Mouse (Mus musculus): ENCODE data around the gene Rasip1. TPM values are rescaled to one million over a fixed set of nuclear protein-coding genes. Genes with fewer than 3 reads are reported as not detected.

Rasip1 gene
- polyA plus RNA-seq, 1 experiment from 2014 or later: 6.8 TPM

GRCm38 (mm10) chr7:45628364-45629294 is 1.3 kb downstream of the Rasip1 start:
- 1% methylated on average over 105 of the region's 105 CpGs for WGBS

DNA sequence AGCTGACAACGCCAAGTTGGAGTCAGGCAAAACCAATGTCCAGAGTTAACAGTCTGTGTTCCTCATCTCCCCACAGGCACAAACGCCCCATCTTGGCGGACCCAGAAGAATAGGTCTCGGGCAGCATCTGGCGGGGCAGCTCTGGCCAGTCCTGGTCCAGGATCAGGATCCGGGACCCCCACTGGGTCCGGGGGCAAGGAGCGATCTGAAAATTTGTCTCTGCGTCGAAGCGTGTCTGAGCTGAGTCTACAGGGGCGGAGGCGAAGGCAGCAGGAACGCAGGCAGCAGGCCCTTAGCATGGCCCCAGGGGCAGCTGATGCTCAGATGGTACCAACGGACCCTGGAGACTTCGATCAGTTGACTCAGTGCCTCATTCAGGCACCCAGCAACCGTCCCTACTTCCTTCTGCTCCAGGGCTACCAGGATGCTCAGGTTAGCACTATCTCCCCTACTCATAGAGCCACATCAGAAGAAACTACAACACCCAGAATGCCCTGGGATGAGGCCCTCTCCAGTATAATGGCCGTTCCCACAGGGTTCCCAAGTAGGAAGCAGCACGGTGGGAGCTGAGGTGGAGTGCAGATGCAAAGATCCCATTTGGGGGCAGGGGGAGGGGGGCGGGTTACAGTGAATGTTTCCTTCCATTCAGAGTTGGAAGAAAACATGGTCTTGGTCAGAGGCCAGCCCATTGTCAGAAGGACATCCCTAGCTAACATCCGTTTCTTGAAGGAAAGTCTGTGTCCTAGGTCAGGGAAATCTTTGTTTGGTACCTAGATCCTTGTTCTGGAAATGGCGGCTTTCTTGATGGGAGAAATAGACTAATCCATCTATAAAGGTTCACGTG is 3.0 kb downstream of the Rasip1 start:
- WGBS: 72% methylated on average over 23 of the region's 23 CpGs
- Histone ChIP-seq H3K27me3 (replicated peaks; ENCODE audit: low read depth, poor library complexity, severe bottlenecking) (peaks cover 86% of the 10 kb centered on the region), H3K4me3 (0 out of 2 replicates have a peak overlapping the region, but pooled peaks have one; percentile 11), H3K4me1 (peaks cover 23% of the 10 kb centered on the region), H3K36me3 (replicated peaks) (no peaks in the 10 kb centered on the region), H3K9me3 (no peaks in the 10 kb centered on the region), H3K27ac (replicated peaks) (no peak overlapping the region)
- DNase-seq (ENCODE audit: low spot score): no peak

More at GRCm38 (mm10) chr7:45628364-45629294, 1.3 kb downstream of the Rasip1 start:
- DNase-seq (ENCODE audit: low spot score): peak; percentile 91
- no peaks in the 10 kb centered on the region for H3K36me3 ChIP-seq (replicated peaks)
- peaks cover 19% of the 10 kb centered on the region for H3K4me1 ChIP-seq
- H3K27me3 ChIP-seq (replicated peaks; ENCODE audit: low read depth, poor library complexity, severe bottlenecking): peaks cover 91% of the 10 kb centered on the region
- H3K4me3 ChIP-seq: peak overlapping the region; percentile 72
- peak overlapping the region; percentile 86 for H3K27ac ChIP-seq (replicated peaks)
- H3K9me3 ChIP-seq: no peaks in the 10 kb centered on the region

DNA sequence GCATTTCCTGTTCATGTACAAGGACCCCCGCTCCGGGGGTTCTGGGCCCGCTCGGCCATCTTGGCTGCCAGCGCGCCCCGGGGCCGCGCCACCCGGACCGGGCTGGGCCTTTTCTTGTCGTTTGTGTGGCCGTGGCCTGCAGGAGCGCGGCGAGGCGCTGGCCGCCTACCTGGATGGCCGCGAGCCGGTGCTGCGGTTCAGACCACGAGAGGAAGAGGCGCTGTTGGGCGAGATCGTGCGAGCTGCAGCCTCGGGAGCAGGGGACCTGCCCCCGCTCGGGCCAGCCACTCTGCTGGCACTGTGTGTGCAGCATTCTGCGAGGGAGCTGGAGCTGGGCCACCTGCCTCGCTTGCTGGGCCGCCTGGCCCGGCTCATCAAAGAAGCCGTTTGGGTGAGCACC is 5.2 kb downstream of the Rasip1 start:
- Histone ChIP-seq H3K4me3 (peak overlapping the region; percentile 52), H3K27ac (replicated peaks) (peak overlapping the region; percentile 80), H3K9me3 (peaks cover 7% of the 10 kb centered on the region; the same call in 1 of the 2 replicates), H3K4me1 (peaks cover 25% of the 10 kb centered on the region), H3K27me3 (replicated peaks; ENCODE audit: low read depth, poor library complexity, severe bottlenecking) (peaks cover 64% of the 10 kb centered on the region), H3K36me3 (replicated peaks) (peaks cover 14% of the 10 kb centered on the region)
- DNase-seq (ENCODE audit: low spot score): peak; percentile 69
- WGBS: 18% methylated on average over 35 of the region's 35 CpGs

- no peak overlapping the region for H3K4me3 ChIP-seq
- H3K27ac ChIP-seq (replicated peaks): no peak overlapping the region
- DNase-seq (ENCODE audit: low spot score): no peak
- H3K27me3 ChIP-seq (replicated peaks; ENCODE audit: low read depth, poor library complexity, severe bottlenecking): peaks cover 48% of the 10 kb centered on the region
- WGBS: 90% methylated on average over 11 of the region's 11 CpGs
- H3K4me1 ChIP-seq: peaks cover 36% of the 10 kb centered on the region
- peaks cover 7% of the 10 kb centered on the region; the same call in 1 of the 2 replicates for H3K9me3 ChIP-seq
- H3K36me3 ChIP-seq (replicated peaks): peaks cover 14% of the 10 kb centered on the region
Observed at GRCm38 (mm10) chr7:45634946-45635681, 7.8 kb downstream of the Rasip1 start.

- DNase-seq (ENCODE audit: low spot score): no peak
- peaks cover 48% of the 10 kb centered on the region for H3K27me3 ChIP-seq (replicated peaks; ENCODE audit: low read depth, poor library complexity, severe bottlenecking)
Observed at GRCm38 (mm10) chr7:45635711-45636688, 8.7 kb downstream of the Rasip1 start.

DNA sequence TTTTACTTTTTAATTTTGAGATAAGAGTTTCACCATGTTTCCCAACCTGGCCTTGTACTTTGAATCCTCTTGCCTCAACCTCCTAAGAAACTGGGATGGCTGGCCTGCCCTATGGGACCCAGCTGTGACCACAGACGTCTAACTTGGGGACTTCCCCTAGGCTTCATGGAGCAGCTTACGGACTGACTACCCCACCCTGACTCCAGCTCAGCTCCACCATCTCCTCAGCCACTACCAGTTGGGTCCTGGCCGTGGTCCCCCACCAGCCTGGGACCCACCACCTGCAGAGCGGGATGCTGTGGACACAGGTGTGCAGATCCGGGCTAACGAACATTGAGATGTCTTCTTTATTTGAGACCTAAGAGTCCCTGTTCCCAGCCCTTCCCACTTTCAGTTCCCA is 10.4 kb downstream of the Rasip1 start:
- H3K27me3 ChIP-seq (replicated peaks; ENCODE audit: low read depth, poor library complexity, severe bottlenecking): peaks cover 38% of the 10 kb centered on the region
- no peak overlapping the region for H3K27ac ChIP-seq (replicated peaks)
- H3K4me1 ChIP-seq: peaks cover 54% of the 10 kb centered on the region
- DNase-seq (ENCODE audit: low spot score): no peak
- WGBS: 95% methylated on average over 6 of the region's 6 CpGs
- peaks cover 7% of the 10 kb centered on the region; the same call in 1 of the 2 replicates for H3K9me3 ChIP-seq
- H3K36me3 ChIP-seq (replicated peaks): peaks cover 14% of the 10 kb centered on the region
- H3K4me3 ChIP-seq: peak overlapping the region; percentile 49

More at GRCm38 (mm10) chr7:45635711-45636688, 8.7 kb downstream of the Rasip1 start:
- Histone ChIP-seq H3K27ac (replicated peaks) (no peak overlapping the region), H3K36me3 (replicated peaks) (peaks cover 14% of the 10 kb centered on the region), H3K4me1 (peaks cover 44% of the 10 kb centered on the region), H3K4me3 (no peak overlapping the region), H3K9me3 (peaks cover 7% of the 10 kb centered on the region; the same call in 1 of the 2 replicates)
- WGBS: 83% methylated on average over 15 of the region's 15 CpGs

GRCm38 (mm10) chr7:45638623-45639401 is 11.5 kb downstream of the Rasip1 start:
- H3K9me3 ChIP-seq: peaks cover 7% of the 10 kb centered on the region; the same call in 1 of the 2 replicates
- peak overlapping the region; percentile 49 for H3K4me3 ChIP-seq
- 16% methylated on average over 29 of the region's 29 CpGs for WGBS
- H3K4me1 ChIP-seq: peaks cover 62% of the 10 kb centered on the region
- peaks cover 14% of the 10 kb centered on the region for H3K36me3 ChIP-seq (replicated peaks)
- DNase-seq (ENCODE audit: low spot score): peak; percentile 97
- peak overlapping the region; percentile 73 for H3K27ac ChIP-seq (replicated peaks)
- H3K27me3 ChIP-seq (replicated peaks; ENCODE audit: low read depth, poor library complexity, severe bottlenecking): peaks cover 27% of the 10 kb centered on the region

- peaks cover 7% of the 10 kb centered on the region; the same call in 1 of the 2 replicates for H3K9me3 ChIP-seq
- peaks cover 14% of the 10 kb centered on the region for H3K36me3 ChIP-seq (replicated peaks)
- H3K27ac ChIP-seq (replicated peaks): peak within 1 kb of the TSS; percentile 73; the same call in 1 of the 2 replicates
- peaks cover 26% of the 10 kb centered on the region for H3K27me3 ChIP-seq (replicated peaks; ENCODE audit: low read depth, poor library complexity, severe bottlenecking)
- peak within 1 kb of the TSS; percentile 49; the same call in 1 of the 2 replicates for H3K4me3 ChIP-seq
- 18% methylated on average over 19 of the region's 19 CpGs for WGBS
- H3K4me1 ChIP-seq: peaks cover 70% of the 10 kb centered on the region
- peak; percentile 30 for DNase-seq (ENCODE audit: low spot score)
Observed at GRCm38 (mm10) chr7:45639561-45640027, 12.3 kb downstream of the Rasip1 start, which contains the start of gene Mamstr. TSS of gene Mamstr (plus strand) at chr7:45639977.

GRCm38 (mm10) chr7:45640191-45640957 is 13.1 kb downstream of the Rasip1 start:
- no peak for DNase-seq (ENCODE audit: low spot score)
- Histone ChIP-seq H3K27me3 (replicated peaks; ENCODE audit: low read depth, poor library complexity, severe bottlenecking) (peaks cover 26% of the 10 kb centered on the region), H3K27ac (replicated peaks) (0 out of 2 replicates have a peak overlapping the region, but pooled peaks have one; percentile 19), H3K36me3 (replicated peaks) (peaks cover 14% of the 10 kb centered on the region), H3K9me3 (peaks cover 7% of the 10 kb centered on the region; the same call in 1 of the 2 replicates), H3K4me1 (peaks cover 71% of the 10 kb centered on the region), H3K4me3 (0 out of 2 replicates have a peak overlapping the region, but pooled peaks have one; percentile 23)
- 73% methylated on average over 19 of the region's 19 CpGs for WGBS
